Mouse (Mus musculus) intestine, embryonic 14.5 days (tissue): Measurements from ENCODE around the gene Lmx1a. TPM values are rescaled to one million over a fixed set of nuclear protein-coding genes. Genes with fewer than 3 reads are reported as not detected.

Experiments used
- ATAC-seq: fragments of 200-750 bp; cut with Nextera tagmentation; replicated peaks from 2 replicates; pipeline ENCODE4 v1.8.0; 2017; ENCODE audit warnings: low read depth, moderate number of reproducible peaks, moderate TSS enrichment, moderate library complexity; ENCODE audit not compliant: low FRiP score, low TSS enrichment
- DNase-seq: peaks from one replicate; pipeline ENCODE4 v3.0.0-alpha.2; 2018; ENCODE audit warnings: low spot score
- H3K27ac ChIP-seq: fragments of 300-500 bp; sonication (generic); 2 replicates; pipeline ENCODE4 v1.5.1; 2014; ENCODE audit warnings: low read depth, mild to moderate bottlenecking, control low read depth
- H3K27me3 ChIP-seq: fragments of 300-500 bp; sonication (generic); replicated peaks from 2 replicates; pipeline ENCODE4 v1.6.1; 2014; ENCODE audit warnings: low read length, control low read depth; ENCODE audit not compliant: control insufficient read depth, insufficient read depth
- H3K36me3 ChIP-seq: fragments of 300-500 bp; sonication (generic); 2 replicates; pipeline ENCODE4 v1.6.1; 2014; ENCODE audit warnings: low read length, control low read depth; ENCODE audit not compliant: control insufficient read depth, insufficient read depth
- H3K4me1 ChIP-seq: fragments of 300-500 bp; sonication (generic); replicated peaks from 2 replicates; pipeline ENCODE4 v1.6.1; 2014; ENCODE audit warnings: low read length, control low read depth, mixed read lengths; ENCODE audit not compliant: control insufficient read depth, insufficient read depth
- H3K4me2 ChIP-seq: fragments of 300-500 bp; sonication (generic); 2 replicates; pipeline ENCODE4 v1.6.1; 2014; ENCODE audit warnings: low read length
- H3K4me3 ChIP-seq: fragments of 300-500 bp; sonication (generic); 2 replicates; pipeline ENCODE4 v1.5.1; 2014; ENCODE audit warnings: low read depth, low read length, control low read depth, mixed read lengths
- H3K9ac ChIP-seq: fragments of 300-500 bp; sonication (generic); 2 replicates; pipeline ENCODE4 v1.6.1; 2014; ENCODE audit warnings: mild to moderate bottlenecking, low read length
- H3K9me3 ChIP-seq: fragments of 300-500 bp; sonication (generic); 2 replicates; pipeline ENCODE4 v1.6.1; 2016; ENCODE audit warnings: low read length, control low read depth; ENCODE audit not compliant: control insufficient read depth
- WGBS: fragments of 180-500 bp; shearing (Covaris S2); extraction: QIAGEN DNeasy Blood & Tissue Kit; methylation state at CpG from one replicate; pipeline ENCODE4 v1.1.7; 2014; 5-methylcytosine and 5-hydroxymethylcytosine counted together
- polyA plus RNA-seq: library from polyadenylated mRNA; unstranded; fragments of >200 nt; fragmentation: Nextera tagmentation; extraction: Ambion mirVana; gene quantifications from 2 replicates; pipeline ENCODE4 v1.2.1, GENCODE M21; 2014

Lmx1a gene
- polyA plus RNA-seq, 1 experiment from 2014 or later, result 0.41 TPM

DNA sequence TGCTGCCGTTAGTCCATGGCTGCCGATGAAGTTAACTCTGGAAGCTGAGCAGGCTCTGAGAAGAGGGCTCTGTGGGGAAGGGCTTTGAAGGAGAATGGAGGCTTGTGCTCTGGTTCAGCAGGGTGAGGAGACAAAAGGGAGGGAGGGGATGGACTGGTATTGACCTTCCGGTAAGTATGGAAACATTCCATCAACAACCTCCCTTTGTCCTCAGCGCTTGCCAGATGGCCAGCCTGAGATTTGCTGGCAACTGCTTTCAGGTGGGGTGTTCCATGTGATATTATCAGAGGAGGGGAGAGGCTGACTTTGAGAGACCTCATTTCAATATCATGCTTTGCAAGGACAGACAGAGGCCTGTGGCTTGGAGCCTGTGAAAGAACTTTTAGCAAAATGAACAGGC, 165.8 kb downstream of the Lmx1a start:
- Histone ChIP-seq H3K9me3 (no peaks in the 10 kb centered on the region), H3K27ac (no peak overlapping the region), H3K9ac (no peak overlapping the region), H3K27me3 (no peaks in the 10 kb centered on the region), H3K4me3 (no peak overlapping the region), H3K4me1 (no peaks in the 10 kb centered on the region), H3K36me3 (no peaks in the 10 kb centered on the region), H3K4me2 (no peak overlapping the region)
- WGBS, result 75% methylated on average over 4 of the region's 4 CpGs
- DNase-seq, result no peak
- ATAC-seq, result no peak

DNA sequence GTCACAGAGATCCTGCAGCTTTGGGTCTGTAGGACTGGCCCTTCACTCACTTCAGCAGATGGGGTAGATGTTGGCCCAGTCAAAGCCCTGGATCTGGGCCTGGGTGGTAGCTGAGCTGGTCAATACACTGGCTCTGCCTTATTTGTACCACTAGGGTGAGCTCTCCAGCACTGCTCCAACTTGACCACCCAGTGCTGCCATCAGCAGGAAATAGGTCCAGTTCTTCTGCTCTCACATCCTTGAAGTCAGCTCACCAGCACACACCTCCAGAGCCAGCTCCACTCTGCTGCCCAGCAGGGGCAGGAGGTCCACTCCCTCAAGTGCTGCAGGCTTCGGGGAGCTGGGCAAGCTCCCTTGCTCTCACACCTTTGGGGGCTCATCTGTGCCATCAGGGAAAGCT, 183.0 kb downstream of the Lmx1a start:
- Histone ChIP-seq H3K4me2 (no peak overlapping the region), H3K9ac (no peak overlapping the region), H3K27me3 (no peaks in the 10 kb centered on the region), H3K9me3 (no peaks in the 10 kb centered on the region), H3K36me3 (no peaks in the 10 kb centered on the region), H3K4me3 (no peak overlapping the region), H3K27ac (no peak overlapping the region), H3K4me1 (no peaks in the 10 kb centered on the region)
- ATAC-seq (no peak), DNase-seq (no peak)
- WGBS, result 71% methylated on average over 1 of the region's 1 CpGs

DNA sequence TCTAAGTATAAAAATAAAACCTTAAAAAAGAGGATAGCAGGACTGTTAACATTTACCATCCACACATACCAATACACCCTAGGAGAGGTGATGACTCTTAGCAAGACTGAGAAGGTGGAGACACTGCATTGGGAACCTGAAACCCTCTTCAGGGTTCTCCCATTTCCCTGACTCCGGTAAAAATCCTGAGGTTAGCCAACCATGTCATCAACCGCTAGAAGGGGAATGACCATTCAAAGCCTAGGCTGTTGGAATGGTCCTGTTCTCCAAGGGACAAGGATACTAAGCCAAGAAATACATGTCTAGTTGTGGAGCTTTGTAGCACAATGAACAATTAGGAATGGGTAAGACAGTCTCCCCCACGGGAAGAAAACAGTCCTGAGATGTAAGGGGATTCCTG, 185.1 kb downstream of the Lmx1a start:
- ATAC-seq (no peak), DNase-seq (no peak)
- Histone ChIP-seq H3K9me3 (no peaks in the 10 kb centered on the region), H3K27me3 (no peaks in the 10 kb centered on the region), H3K4me3 (no peak overlapping the region), H3K4me2 (no peak overlapping the region), H3K4me1 (no peaks in the 10 kb centered on the region), H3K27ac (no peak overlapping the region), H3K9ac (no peak overlapping the region), H3K36me3 (no peaks in the 10 kb centered on the region)
- WGBS, result 77% methylated on average over 3 of the region's 3 CpGs

DNA sequence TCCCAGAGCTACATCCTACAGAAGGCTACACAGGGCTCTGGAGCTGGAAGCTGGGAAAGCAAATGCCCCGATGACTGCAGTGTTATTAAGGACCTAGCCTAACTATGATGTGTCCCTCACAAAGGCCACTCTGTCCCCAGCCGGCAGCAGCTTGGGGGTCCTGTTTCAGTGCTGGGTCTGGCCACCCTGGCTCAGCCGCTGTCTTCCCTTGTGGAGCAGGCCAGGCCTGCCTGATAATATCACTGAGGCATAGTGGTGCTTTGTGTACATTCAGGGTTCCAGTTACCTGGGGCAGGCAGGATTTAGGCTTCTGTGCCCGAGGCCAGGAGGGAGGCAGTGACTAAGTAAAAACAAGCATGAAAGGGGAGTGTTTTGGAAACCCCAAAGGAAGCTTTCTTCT, 188.9 kb downstream of the Lmx1a start:
- WGBS, result 60% methylated on average over 4 of the region's 4 CpGs
- Histone ChIP-seq H3K4me1 (no peaks in the 10 kb centered on the region), H3K4me3 (no peak overlapping the region), H3K4me2 (no peak overlapping the region), H3K36me3 (no peaks in the 10 kb centered on the region), H3K27me3 (no peaks in the 10 kb centered on the region), H3K27ac (no peak overlapping the region), H3K9ac (no peak overlapping the region), H3K9me3 (no peaks in the 10 kb centered on the region)
- ATAC-seq (no peak), DNase-seq (no peak)

DNA sequence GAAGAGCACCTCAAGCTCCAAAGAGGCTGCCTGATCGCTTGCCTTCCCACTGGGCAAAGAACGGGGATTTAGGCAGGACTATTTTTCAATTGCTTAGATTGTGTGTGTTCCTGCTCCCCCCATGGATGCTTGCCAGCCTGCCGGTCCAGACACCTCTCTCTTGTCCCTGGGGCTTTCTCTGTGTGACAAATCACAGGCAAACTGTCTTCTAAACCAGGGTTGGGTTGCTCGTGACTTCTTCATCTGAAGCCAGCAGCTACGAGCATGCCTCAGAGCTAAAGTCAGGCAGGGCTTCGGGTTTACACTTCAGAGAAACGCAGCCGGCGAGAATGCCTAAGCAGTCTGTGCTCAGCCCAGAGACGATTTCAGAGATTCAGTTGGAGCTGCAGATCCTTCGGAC, 189.3 kb downstream of the Lmx1a start:
- ATAC-seq, result no peak
- Histone ChIP-seq H3K36me3 (no peaks in the 10 kb centered on the region), H3K9me3 (no peaks in the 10 kb centered on the region), H3K4me1 (no peaks in the 10 kb centered on the region), H3K27me3 (no peaks in the 10 kb centered on the region), H3K9ac (no peak overlapping the region), H3K27ac (no peak overlapping the region), H3K4me3 (no peak overlapping the region), H3K4me2 (no peak overlapping the region)
- no peak for DNase-seq
- WGBS, result 56% methylated on average over 11 of the region's 11 CpGs

DNA sequence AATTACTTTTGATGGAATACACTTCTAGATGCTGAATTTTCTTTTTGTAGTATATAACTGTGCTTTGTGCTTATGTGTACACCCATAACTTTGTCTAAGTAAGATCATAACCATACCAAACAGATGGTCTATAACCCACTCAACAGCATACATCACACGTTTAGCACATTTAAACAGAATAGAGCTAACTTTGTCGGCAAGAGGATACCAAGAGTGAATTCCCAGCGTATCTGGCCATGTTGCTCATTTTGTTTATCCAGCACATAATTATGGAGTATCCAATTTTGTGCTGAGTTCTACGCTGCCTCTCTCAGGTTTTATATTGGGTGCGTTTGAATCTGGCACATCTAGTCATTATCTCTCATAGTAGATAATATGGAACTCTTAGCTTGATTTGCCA, 196.7 kb downstream of the Lmx1a start:
- peaks cover 3% of the 10 kb centered on the region; the same call in 1 of the 2 replicates for H3K27me3 ChIP-seq
- H3K36me3 ChIP-seq, result no peaks in the 10 kb centered on the region
- ATAC-seq (no peak), DNase-seq (no peak)
- H3K4me2 ChIP-seq, result no peak overlapping the region
- 89% methylated on average over 5 of the region's 5 CpGs for WGBS
- H3K9ac ChIP-seq, result no peak overlapping the region
- H3K4me1 ChIP-seq, result no peaks in the 10 kb centered on the region
- no peaks in the 10 kb centered on the region for H3K9me3 ChIP-seq
- H3K4me3 ChIP-seq, result no peak overlapping the region
- H3K27ac ChIP-seq, result no peak overlapping the region

DNA sequence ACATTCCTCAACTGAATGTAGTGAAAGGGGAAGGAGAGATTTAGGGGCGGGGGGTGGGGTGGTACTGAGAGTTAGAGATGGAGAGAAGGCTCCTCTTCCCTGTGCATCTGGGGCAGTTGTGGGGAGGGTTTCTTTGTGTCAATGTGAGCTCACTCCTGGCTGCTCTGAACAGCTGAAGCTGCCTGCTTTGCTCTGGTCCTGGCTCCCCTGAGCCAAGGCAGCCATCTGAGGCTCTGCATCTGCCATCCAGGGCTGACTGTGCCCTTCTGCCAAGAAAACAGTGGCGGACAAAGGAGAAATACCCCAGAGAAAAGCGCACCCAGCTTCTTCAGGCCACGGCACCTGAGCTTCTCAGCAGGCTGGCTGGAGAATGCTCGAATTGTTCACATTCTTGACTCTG, 199.1 kb downstream of the Lmx1a start:
- no peaks in the 10 kb centered on the region for H3K9me3 ChIP-seq

DNA sequence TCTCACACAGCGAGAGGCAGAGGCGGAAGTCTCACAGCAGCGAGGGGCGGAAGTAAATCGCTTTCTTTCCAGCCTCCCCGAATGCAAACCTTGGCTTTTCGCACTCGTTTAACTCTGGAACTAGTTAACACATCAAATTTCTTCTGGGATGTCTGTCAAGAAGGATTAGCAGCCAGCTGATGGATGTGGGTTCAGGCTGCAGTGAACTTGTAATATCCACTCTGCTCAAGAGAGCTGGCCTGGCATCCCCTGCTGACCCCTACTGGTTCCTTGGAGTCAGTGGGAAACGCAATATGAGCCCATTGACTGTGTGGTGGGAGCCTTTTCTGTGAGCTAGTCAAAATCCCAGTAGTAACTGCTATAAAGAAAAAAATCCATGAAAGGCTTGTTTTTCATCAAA, 199.8 kb downstream of the Lmx1a start:
- no peak for ATAC-seq

More for the DNA sequence above, 199.1 kb downstream of the Lmx1a start:
- H3K27me3 ChIP-seq, result peaks cover 3% of the 10 kb centered on the region; the same call in 1 of the 2 replicates
- no peaks in the 10 kb centered on the region for H3K36me3 ChIP-seq
- 67% methylated on average over 5 of the region's 5 CpGs for WGBS
- H3K4me1 ChIP-seq, result no peaks in the 10 kb centered on the region
- H3K9ac ChIP-seq, result no peak overlapping the region
- H3K4me2 ChIP-seq, result no peak overlapping the region
- DNase-seq (no peak), ATAC-seq (no peak)
- H3K4me3 ChIP-seq, result no peak overlapping the region
- H3K27ac ChIP-seq, result no peak overlapping the region

DNA sequence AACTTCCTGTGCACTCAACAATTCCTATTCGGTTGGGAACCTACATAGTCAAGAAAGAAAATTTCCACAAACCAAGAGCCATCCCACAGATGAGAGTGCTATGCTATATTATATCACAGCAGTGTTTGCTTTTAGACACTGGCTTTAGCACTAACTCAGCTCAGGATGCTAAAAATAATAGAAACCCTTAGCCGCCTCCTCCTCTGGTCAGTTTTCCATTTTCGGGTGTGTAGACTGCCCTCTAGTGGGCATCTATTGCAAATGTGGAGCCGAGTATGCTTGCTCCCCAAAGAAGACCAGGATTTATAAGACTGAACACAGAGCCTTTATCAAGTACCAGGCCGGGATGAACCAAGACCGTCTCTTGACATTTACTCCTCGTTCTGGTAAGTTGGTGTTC, 207.2 kb downstream of the Lmx1a start:
- Histone ChIP-seq H3K4me3 (no peak overlapping the region), H3K36me3 (no peaks in the 10 kb centered on the region), H3K4me2 (no peak overlapping the region), H3K9me3 (no peaks in the 10 kb centered on the region), H3K27me3 (no peaks in the 10 kb centered on the region), H3K4me1 (no peaks in the 10 kb centered on the region), H3K9ac (no peak overlapping the region), H3K27ac (no peak overlapping the region)
- DNase-seq, result peak; percentile 66
- WGBS, result 38% methylated on average over 7 of the region's 7 CpGs
- ATAC-seq, result peak; percentile 62

More for the DNA sequence above, 199.8 kb downstream of the Lmx1a start:
- H3K4me1 ChIP-seq, result no peaks in the 10 kb centered on the region
- H3K27me3 ChIP-seq, result peaks cover 3% of the 10 kb centered on the region; the same call in 1 of the 2 replicates
- H3K4me2 ChIP-seq, result peak overlapping the region; percentile 37
- H3K27ac ChIP-seq, result no peak overlapping the region
- H3K36me3 ChIP-seq, result no peaks in the 10 kb centered on the region
- H3K4me3 ChIP-seq, result peak overlapping the region; percentile 12; the same call in 1 of the 2 replicates
- no peaks in the 10 kb centered on the region for H3K9me3 ChIP-seq
- DNase-seq, result peak; percentile 59
- 25% methylated on average over 9 of the region's 9 CpGs for WGBS
- no peak overlapping the region for H3K9ac ChIP-seq
